Mouse (Mus musculus) left cerebral cortex, postnatal 10 days (tissue): ENCODE measurements around the gene Ifne. TPM values are rescaled to one million over a fixed set of nuclear protein-coding genes. Genes with fewer than 3 reads are reported as not detected.
"Not testable (repeated sequence)": the region's sequence is repeated elsewhere in the genome, so short reads cannot be mapped to it uniquely, and the experiment has no call there.

ENCODE experiments used
- DNase-seq, 2 experiments: peaks; one replicate each; pipeline ENCODE4 v3.0.0; 2021 to 2022; ENCODE audit warnings: low spot score in 2 of 2, mixed read lengths in 1 of 2; ENCODE audit errors: extremely low spot score in 1 of 2
- intact Hi-C: fragments of 180-260 bp; cut with DNase I; formaldehyde crosslinking; loops from one replicate; pipeline ENCODE4 v1.15.1; 2025
- total RNA-seq, 2 experiments: library from RNA; stranded (reverse); gene quantifications; 2 replicates each; pipeline ENCODE4 v1.2.3; 2021

Ifne gene
- total RNA-seq, 2 experiments from 2014 or later = not detected

DNA sequence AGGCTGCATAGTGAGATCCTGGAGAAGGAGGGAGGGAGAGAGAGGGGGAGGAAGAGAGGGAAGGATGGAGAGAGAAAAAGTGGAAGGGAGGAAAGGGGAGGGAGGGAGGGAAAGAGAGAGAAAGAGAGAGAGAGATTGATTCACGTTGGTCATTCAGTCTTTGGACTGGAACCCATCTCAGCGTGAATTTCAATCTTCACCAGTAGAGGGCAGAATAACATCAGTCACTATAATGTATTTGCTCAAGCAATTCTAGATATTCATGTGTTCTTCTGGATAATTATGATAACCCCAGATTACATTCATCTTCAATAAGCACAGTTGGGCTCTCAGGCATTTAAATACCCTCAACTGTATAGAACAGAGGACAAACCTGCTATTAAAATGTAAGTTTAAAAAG, 7.3 kb downstream of the Ifne start:
- peak in 1 of 2 experiments; percentile 31 for DNase-seq
- intact Hi-C loops = loop anchor here (1.0 kb wide), 1 partner anchor 257 kb away; no protein-coding TSS in a partner anchor

DNA sequence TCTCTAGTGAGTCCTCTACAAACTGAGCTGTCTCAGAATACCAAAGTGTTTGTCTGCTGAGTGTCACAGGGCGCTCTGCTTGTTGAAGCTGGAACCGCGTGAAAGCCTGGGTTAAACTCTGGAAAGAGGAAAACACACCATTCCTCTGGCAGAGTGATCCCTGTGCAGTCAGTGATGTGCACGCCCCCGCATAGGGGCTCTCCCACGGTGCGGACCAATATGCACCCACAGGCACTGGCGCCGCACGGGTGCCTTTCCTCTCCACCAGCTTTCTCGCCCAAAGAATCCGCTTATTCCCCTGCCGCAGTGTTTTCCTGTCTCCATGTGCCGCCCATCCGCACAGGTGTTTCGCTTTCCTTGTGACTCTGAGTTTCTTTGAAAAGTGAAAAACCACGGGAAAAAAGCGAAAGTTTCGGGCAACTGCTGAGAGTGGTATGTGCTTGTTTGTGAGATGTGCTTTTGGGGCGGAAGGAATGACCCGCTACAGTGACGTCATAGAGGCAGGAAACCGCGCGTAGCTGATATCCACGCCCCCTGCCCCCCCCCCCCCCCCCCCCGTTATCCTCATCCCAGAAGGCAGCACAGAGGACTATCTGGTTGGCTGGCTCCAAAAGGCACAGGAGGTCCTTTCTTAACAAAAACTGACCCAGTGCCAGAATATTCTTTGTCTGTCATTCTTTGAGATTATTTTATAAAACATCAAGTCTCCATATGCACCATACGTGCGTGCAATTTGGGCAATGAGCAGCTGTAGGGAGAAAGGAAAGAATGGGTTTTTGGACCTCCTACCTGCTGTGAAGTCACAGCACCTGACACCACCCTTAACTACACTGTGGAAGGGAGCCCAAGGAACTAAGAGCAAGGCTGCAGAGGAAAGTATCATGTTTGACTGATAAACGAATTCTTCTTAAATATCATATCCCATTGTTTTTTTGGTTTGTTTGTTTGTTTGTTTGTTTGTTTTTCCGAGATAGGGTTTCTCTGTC, 11.8 kb downstream of the Ifne start:
- intact Hi-C loops = no loop called here
- DNase-seq = peak in 1 of 2 experiments; percentile 35

DNA sequence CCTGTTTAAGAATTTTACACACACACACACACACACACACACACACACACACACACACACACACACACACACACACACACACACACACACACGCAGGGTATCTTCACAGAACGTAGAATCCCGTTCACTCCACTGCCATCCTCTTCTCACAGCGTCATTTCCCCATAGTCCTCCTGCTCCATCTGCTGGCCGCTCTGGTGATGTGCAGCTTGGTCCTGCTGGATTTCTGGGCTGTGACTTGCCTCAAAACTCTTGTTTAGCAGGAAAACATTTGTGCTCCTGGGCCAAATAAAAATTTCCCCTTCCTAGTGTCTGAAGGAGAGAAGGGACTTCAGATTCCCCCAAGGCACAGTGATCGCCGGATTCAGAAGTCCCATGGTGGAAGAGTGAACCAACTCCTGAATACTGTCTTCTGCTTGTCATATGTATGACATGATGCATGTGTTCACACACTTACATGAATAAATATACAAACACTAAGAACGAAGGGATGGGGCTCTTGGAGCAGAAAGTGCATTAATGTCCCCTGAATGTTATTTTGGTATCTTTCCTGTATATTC, 12.6 kb downstream of the Ifne start:
- intact Hi-C loops = no loop called here
- peak; percentile 67 to 78 for DNase-seq

DNA sequence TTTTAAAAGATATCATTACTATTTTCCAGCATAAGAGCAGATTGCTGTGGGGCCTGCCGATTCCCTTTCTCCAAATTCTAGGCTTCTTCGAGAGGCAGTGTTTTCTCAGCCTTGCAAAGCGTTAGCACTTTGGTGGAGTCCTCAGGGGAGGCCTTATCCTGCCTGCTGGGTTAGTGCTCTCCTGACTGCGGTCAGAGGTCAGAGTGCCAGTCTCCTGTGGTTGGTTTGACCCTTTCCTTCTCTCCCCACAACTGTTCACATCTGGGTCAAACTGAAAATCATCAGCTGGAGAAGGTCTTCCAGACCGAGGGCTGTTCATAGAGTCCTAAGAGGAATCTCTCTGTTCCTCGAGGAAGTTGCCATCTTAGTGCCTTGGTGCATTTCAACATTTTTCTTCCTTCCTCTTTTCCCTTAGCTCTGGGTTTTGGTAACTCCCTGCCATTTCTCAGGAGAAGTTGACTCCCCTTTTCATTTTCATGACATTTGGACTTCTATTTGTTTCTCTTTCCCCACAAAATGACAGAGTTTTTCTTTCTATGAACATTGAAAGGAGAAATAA, 14.9 kb downstream of the Ifne start:
- no peak for DNase-seq
- intact Hi-C loops = no loop called here

DNA sequence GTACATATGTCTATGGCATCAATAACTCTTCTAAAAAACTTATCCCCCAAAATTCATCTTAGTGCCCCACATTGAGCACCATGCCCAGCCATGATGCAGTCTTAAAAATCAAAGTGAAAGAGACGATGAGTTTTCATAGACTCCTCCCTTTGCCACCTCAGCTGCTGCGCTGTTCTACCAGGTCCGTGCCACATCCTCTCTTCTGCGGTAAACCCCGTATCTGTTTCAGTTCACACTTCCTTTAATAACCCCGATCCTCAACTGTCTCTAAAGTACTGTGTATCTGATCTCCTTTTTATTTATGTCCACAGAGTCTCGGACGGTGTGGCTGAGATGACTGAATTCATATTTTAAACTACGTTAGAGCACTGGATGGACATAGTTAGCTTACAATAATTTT, 15.4 kb downstream of the Ifne start:
- intact Hi-C loops = no loop called here
- no peak for DNase-seq

DNA sequence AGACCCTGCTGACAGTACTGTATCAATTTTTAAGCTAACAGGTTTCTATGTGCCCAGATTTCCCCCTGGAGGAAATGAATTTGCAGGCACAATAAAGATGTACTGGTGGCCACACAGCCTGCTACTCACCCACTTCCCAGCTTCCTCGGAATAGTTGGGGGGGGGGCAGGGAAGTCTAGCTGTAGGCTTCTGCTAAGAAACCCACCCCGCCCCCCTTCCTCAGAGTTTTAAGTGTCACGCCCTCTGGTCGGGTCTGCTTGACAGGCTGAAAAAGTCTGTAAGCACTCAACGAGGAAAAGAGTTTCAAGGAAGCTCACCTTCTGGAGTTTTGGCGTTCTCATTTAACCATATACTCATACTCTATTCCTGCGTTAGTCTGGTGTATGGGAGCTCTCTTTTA, 16.7 kb downstream of the Ifne start:
- DNase-seq = no peak
- intact Hi-C loops = no loop called here

DNA sequence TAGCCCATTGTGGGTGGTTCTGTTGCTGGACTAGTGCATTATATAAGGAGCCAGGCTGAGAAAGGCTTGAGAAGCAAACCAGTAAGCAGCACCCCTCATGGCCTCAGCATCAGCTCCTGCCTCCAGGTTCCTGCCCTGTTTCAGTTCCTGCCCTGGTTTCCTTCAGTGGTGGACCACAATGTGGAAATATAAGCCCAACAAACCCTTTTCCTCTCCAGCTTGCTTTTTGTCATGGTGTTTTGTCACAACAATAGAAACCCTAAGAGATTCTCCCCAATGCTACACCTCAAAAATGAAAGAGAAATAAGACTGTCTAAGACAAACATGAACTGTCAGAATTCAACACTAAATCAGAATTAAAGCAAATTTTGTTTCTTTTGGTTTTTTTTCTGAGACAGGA, 20.8 kb downstream of the Ifne start:
- no peak for DNase-seq
- intact Hi-C loops = no loop called here

DNA sequence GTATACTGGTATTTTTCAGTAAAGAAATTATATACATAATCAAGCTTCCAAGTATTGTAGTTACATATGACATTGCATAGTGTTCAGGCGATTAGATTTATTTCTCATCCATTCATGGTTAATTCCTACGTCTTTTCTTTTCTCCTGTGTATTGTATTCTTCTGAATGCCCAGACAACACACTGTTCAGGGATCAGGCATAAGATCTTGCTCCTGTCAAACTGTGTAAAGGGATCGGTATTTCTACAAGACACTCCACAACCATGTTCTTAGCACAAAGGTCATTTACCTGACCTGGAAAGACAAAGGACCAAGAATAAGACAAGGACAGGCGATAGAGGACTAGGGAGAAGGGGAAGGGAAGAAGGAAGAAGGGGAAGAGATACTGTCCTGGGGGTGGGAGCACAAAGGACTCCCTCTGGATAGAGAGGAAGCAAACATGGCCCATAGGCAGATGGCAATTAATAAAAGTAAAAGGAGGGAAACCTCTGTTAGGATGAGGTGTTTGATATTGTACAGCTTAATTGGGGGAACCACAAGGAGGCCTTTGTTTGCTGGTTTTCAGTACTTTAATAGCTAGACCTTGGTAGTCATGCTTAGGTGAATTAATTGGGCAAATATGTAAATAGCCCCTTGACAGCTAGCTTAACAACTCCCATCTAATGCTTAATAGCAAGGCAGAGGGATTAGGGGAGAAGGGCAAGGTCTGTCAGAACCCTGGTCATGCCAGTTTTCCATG, 28.8 kb downstream of the Ifne start:
- intact Hi-C loops = no loop called here

DNA sequence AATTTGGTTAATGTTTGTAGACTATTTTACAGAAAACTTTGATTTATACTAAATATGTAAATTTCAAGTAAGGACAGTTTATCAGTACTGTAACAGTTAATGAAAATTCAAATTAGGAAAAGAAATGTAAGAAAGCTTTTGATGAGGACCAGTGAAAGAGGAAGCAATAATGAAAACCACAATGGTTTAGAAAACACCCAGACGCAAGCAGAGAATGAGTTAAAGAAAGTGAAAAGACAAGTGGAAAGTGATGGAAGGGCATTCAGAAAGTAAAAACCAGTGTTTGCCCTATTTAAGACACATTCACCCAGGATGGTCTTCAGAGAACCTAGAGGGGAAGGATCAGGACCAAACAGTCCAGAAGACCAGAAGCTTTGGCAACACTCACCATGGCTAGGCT, 30.3 kb downstream of the Ifne start, which contains the start of gene Ifna1:
Ifna1 (plus strand) TSS at position 390 of the 400 bp plus-strand sequence.
- no peak for DNase-seq
- intact Hi-C loops = no loop called here

More for the DNA sequence above, 28.8 kb downstream of the Ifne start:
- no peak for DNase-seq

DNA sequence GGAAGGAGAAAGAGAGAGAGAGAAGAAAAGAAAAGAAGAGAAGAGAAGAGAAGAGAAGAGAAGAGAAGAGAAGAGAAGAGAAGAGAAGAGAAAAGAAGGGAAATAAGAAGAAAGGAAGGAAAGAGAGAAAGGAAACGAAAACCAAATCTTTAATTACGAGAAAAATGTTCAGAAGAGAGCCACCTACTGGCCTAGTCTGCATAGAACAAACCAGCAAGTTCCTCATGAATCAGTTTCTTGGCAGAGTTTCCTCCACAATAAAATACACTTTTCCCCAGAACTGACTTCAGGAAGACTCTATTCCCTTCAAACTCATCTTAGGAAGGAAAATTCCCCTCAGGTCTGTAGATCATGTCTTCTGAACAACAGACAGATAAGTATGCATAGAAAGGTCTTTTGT, 34.7 kb downstream of the Ifne start:
- DNase-seq = no peak
- intact Hi-C loops = no loop called here

DNA sequence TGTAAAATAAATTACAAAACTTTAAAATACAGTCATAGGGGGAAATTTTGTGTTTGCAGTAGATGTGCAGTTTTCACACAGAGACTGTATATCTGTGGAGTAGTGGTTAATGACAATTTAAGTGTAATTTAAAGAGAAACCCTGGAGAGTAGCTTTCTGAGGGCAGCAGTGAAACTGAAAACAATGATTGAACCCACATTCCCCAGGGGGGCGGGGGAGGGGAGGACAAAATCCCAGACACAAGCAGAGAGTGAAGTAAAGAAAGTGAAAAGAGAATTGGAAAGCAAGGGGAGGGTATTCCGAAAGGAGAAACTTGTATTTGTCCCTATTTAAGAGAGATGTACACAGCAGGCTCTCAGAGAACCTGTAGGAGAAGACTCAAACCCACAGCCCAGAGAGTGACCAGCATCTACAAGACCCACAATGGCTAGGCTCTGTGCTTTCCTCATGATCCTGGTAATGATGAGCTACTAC, 38.5 kb downstream of the Ifne start, which contains the start of gene Ifna4:
Ifna4 (plus strand) TSS at position 424 of the 474 bp plus-strand sequence.
- intact Hi-C loops = no loop called here
- DNase-seq = no peak

DNA sequence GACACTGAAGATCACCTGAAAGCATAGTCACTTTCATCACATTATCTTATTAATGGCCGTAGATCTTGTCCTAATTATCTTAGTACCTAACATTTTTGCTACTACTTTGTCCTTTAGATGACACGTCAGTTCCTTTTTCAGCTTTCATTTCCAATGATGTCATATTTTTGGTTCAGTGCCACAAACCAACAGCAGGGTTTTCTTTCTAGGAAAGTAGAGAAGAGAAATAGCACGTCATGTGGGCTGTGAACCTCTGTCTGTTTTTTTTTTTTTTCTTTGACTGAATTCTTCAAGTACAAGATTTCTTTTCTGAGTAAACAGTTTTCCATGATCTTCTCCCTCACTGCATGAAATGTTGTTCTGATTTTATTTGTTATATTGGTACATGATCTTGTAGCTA, 39.9 kb downstream of the Ifne start:
- no peak for DNase-seq

DNA sequence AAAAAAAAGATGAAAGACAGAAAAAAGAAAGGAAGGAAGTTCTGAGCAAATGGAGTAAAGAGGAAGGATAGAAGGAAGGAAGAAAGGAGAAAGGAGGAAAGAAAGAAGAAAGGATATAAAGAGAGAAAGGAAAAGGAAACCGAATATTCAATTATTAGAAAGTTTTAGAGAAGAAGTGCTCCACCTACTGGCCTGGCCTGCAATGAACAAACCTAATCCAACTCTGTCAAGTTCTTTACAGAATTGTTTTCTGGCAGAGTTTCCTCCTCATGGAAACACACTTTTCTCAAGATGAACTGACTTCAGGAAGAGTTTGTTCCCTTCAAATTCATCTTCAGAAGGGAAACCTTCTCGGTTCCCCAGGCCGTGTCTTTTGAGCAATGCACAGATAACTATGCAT, 41.2 kb downstream of the Ifne start:
- no peak for DNase-seq
- intact Hi-C loops = no loop called here

More for the DNA sequence above, 39.9 kb downstream of the Ifne start:
- intact Hi-C loops = no loop called here

DNA sequence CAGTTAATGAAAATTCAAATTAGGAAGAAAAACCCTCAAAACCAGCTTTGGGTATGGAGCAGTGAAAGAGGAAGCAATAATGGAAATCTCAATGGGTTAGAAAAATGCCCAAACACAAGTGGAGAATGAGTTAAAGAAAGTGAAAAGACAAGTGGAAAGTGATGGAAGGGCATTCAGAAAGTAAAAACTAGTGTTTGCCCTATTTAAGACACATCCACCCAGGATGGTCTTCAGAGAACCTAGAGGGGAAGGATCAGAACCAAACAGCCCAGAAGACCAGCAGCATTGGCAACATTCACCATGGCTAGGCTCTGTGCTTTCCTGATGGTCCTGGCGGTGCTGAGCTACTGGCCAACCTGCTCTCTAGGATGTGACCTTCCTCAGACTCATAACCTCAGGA, 44.8 kb downstream of the Ifne start, which contains the start of gene Ifna5:
Ifna5 (plus strand) TSS at position 301 of the 400 bp plus-strand sequence.
- intact Hi-C loops, DNase-seq: not testable (repeated sequence)

DNA sequence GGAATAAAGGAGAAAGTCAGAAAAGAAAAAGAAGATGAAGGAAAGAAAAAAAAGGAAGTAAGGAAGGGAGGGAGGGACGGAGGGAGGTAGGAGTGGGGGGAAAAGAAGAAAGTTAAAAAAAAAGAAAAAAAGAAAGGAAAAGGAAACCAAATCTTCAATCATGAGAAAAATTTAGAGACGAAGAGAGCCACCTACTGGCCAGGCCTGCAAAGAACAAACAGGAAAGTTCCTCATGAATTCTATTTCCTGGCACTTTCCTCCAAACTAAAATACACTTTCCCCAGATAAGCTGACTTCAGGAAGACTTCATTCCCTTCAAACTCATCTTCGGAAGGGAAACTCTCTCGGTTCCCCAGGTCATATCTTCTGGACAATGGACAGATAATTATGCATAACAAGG, 49.5 kb downstream of the Ifne start:
- intact Hi-C loops = no loop called here
- DNase-seq = peak; percentile 11 to 26
